Mouse (Mus musculus) lung, postnatal 0 days (tissue): ENCODE measurements at regions not wholly inside any gene's neighbourhood (a gene's known extent, or its start where the extent isn't known, plus 50 kb on each side); places are given as distances from the start of the nearest gene placed in this dataset.

Experiments
- CTCF ChIP-seq: IDR thresholded peaks from 2 replicates; pipeline ENCODE4 v1.5.1; 2016; ENCODE audit warnings: antibody characterized with exemption, mild to moderate bottlenecking
- EP300 ChIP-seq: IDR thresholded peaks from 2 replicates; pipeline ENCODE4 v1.6.1; 2016; ENCODE audit warnings: antibody characterized with exemption, mild to moderate bottlenecking, control low read depth

GRCm38 (mm10) chr5:37904683-37905352 lies 80.4 kb upstream of the Msx1 start:
- TF ChIP-seq CTCF (peak; percentile 60), EP300 (no peak)
